Comparison of ENCODE assay signal across 11 mouse cellular contexts in genomic region chr7:27404203-27404942, GRCm38 (mm10). TPM values are rescaled to one million over a fixed set of nuclear protein-coding genes. Genes with fewer than 3 reads are reported as not detected.
DNase-seq lines count a peak whose midpoint lies in the region; ATAC-seq lines count a peak whose summit lies in the region.
"Had no signal": no experiment of that assay in that cellular context is flagged by ENCODE, and none has a peak within 500 bp of the region (broad histone marks: within the 10 kb centered on the region; RNA-seq: fewer than 3 reads in every experiment).

No protein-coding gene starts in this region.

- no peak for ATAC-seq in heart, embryonic 16.5 days (replicated peaks; ENCODE audit: extremely low read depth, insufficient read depth, low FRiP score)
- ATAC-seq in forebrain, embryonic 15.5 days (replicated peaks): no peak
- ATAC-seq in liver, embryonic 13.5 days (ENCODE audit: low read depth): no peak
- no peak for ATAC-seq in monocyte, adult 5-6 weeks (replicated peaks; ENCODE audit: insufficient number of reproducible peaks, low FRiP score, low TSS enrichment, poor library complexity, severe bottlenecking)

- H3K4me1 ChIP-seq in heart, embryonic 16.5 days (ENCODE audit: control insufficient read depth, insufficient read depth, low read length): peaks cover 7% of the 10 kb centered on the region; the same call in 1 of the 2 replicates
- peaks cover 14% of the 10 kb centered on the region for H3K4me1 ChIP-seq in forebrain, embryonic 15.5 days
- H3K4me1 ChIP-seq in liver, embryonic 13.5 days (replicated peaks): peaks cover 10% of the 10 kb centered on the region

- no peak overlapping the region for H3K27ac ChIP-seq in heart, embryonic 16.5 days (ENCODE audit: low read length)
- H3K27ac ChIP-seq in forebrain, embryonic 15.5 days (replicated peaks): no peak overlapping the region
- no peak overlapping the region for H3K27ac ChIP-seq in liver, embryonic 13.5 days

- no peak overlapping the region for H3K9ac ChIP-seq in heart, embryonic 16.5 days (ENCODE audit: low read length)
- H3K9ac ChIP-seq in forebrain, embryonic 15.5 days (replicated peaks): no peak overlapping the region
- no peak overlapping the region for H3K9ac ChIP-seq in liver, embryonic 13.5 days

- 6% methylated on average over 81 of the region's 81 CpGs for WGBS in heart, embryonic 16.5 days
- 7% methylated on average over 81 of the region's 81 CpGs for WGBS in forebrain, embryonic 15.5 days
- 7% methylated on average over 81 of the region's 81 CpGs for WGBS in liver, embryonic 13.5 days (ENCODE audit: insufficient replicate concordance)

- peak overlapping the region; percentile 8; the same call in 1 of the 2 replicates for H3K4me3 ChIP-seq in heart, embryonic 16.5 days (ENCODE audit: low read length)
- H3K4me3 ChIP-seq in forebrain, embryonic 15.5 days: 0 out of 2 replicates have a peak overlapping the region, but pooled peaks have one; percentile 9
- no peak overlapping the region for H3K4me3 ChIP-seq in liver, embryonic 13.5 days (replicated peaks)

- peaks cover 10% of the 10 kb centered on the region for H3K9me3 ChIP-seq in heart, embryonic 16.5 days (replicated peaks; ENCODE audit: control insufficient read depth, low read length)
- no peaks in the 10 kb centered on the region for H3K9me3 ChIP-seq in forebrain, embryonic 15.5 days
- no peaks in the 10 kb centered on the region; the same call in 1 of the 2 replicates for H3K9me3 ChIP-seq in liver, embryonic 13.5 days (replicated peaks)

- H3K4me2 ChIP-seq in heart, embryonic 16.5 days (ENCODE audit: low read depth, low read length): peak overlapping the region; percentile 5; the same call in 1 of the 2 replicates
- H3K4me2 ChIP-seq in forebrain, embryonic 15.5 days (replicated peaks): peak overlapping the region; percentile 19
- H3K4me2 ChIP-seq in liver, embryonic 13.5 days: peak overlapping the region; percentile 19; the same call in 1 of the 2 replicates

- H3K36me3 ChIP-seq in heart, embryonic 16.5 days (ENCODE audit: control insufficient read depth, insufficient read depth): no peaks in the 10 kb centered on the region
- no peaks in the 10 kb centered on the region for H3K36me3 ChIP-seq in forebrain, embryonic 15.5 days
- no peaks in the 10 kb centered on the region for H3K36me3 ChIP-seq in liver, embryonic 13.5 days
- H3K36me3 ChIP-seq: G1E had no signal

- no peak for DNase-seq in heart, adult 11 months
- peak; percentile 86 for DNase-seq in ZHBTc4 (ENCODE audit: low read depth, low spot score)
- DNase-seq in liver, embryonic 13.5 days: no peak
- no peak for DNase-seq in urinary bladder, adult 18-20 months (ENCODE audit: low spot score in 2 of 2)
- no peak for DNase-seq in spleen, adult 18-20 months

- peaks cover 85% of the 10 kb centered on the region for H3K27me3 ChIP-seq in heart, embryonic 16.5 days (ENCODE audit: control insufficient read depth, insufficient read depth, low read length)
- peaks cover 88% of the 10 kb centered on the region for H3K27me3 ChIP-seq in forebrain, embryonic 15.5 days
- H3K27me3 ChIP-seq in liver, embryonic 13.5 days: peaks cover 96% of the 10 kb centered on the region

RNA-seq across cellular contexts. Expression of gene Sptbn4, which starts 43.1 kb away (rescaled TPM):
- 0.10 and 0.43 TPM in 2 replicates for polyA plus RNA-seq in heart, embryonic 16.5 days (2015; fragmentation: Nextera tagmentation; extraction: Ambion mirVana)
- polyA plus RNA-seq in forebrain, embryonic 15.5 days (2015; fragmentation: Nextera tagmentation; extraction: Ambion mirVana): 2.0 and 2.2 TPM in 2 replicates
- polyA plus RNA-seq in liver, embryonic 13.5 days (2015; fragmentation: Nextera tagmentation; extraction: Ambion mirVana): 0.07 and 0.10 TPM in 2 replicates
- not detected in 3 replicates for total RNA-seq in monocyte, adult 5-6 weeks (2017)
- total RNA-seq: gastrocnemius, adult 18-20 months; liver, adult 2 months had no signal

RNA-seq across cellular contexts. Expression of gene Blvrb, which starts 43.4 kb away (rescaled TPM):
- 48.3 and 52.3 TPM in 2 replicates for polyA plus RNA-seq in heart, embryonic 16.5 days (2015; fragmentation: Nextera tagmentation; extraction: Ambion mirVana)
- 15.8 and 17.1 TPM in 2 replicates for polyA plus RNA-seq in forebrain, embryonic 15.5 days (2015; fragmentation: Nextera tagmentation; extraction: Ambion mirVana)
- polyA plus RNA-seq in liver, embryonic 13.5 days (2015; fragmentation: Nextera tagmentation; extraction: Ambion mirVana): 831 and 956 TPM in 2 replicates
- 20.7 to 49.1 TPM (median 37.2 TPM) in 3 replicates for total RNA-seq in monocyte, adult 5-6 weeks (2017)

RNA-seq across cellular contexts. Expression of gene Gm20479, which starts 47.2 kb away (rescaled TPM):
- 0.46 TPM in 1 of 2 replicates, not detected in the other for polyA plus RNA-seq in heart, embryonic 16.5 days (2015; fragmentation: Nextera tagmentation; extraction: Ambion mirVana)
- 0.46 TPM in 1 of 2 replicates, not detected in the other for polyA plus RNA-seq in forebrain, embryonic 15.5 days (2015; fragmentation: Nextera tagmentation; extraction: Ambion mirVana)
- 0.50 TPM in 1 of 2 replicates, not detected in the other for polyA plus RNA-seq in liver, embryonic 13.5 days (2015; fragmentation: Nextera tagmentation; extraction: Ambion mirVana)
- total RNA-seq in monocyte, adult 5-6 weeks (2017): not detected in 3 replicates
- total RNA-seq: G1E; liver, adult 2 months had no signal
- polyA plus RNA-seq: liver, adult 2 months had no signal

RNA-seq across cellular contexts. Expression of gene Shkbp1, which starts 48.6 kb away (rescaled TPM):
- polyA plus RNA-seq in heart, embryonic 16.5 days (2015; fragmentation: Nextera tagmentation; extraction: Ambion mirVana): 22.3 and 24.1 TPM in 2 replicates
- polyA plus RNA-seq in forebrain, embryonic 15.5 days (2015; fragmentation: Nextera tagmentation; extraction: Ambion mirVana): 90.2 and 91.5 TPM in 2 replicates
- polyA plus RNA-seq in liver, embryonic 13.5 days (2015; fragmentation: Nextera tagmentation; extraction: Ambion mirVana): 23.1 and 25.0 TPM in 2 replicates
- 33.3 to 47.0 TPM (median 39.9 TPM) in 3 replicates for total RNA-seq in monocyte, adult 5-6 weeks (2017)

Comparison
In these comparisons a context has a peak if more than half of its experiments do, and no peak if none do; other contexts are left out.
1. RNA of gene Blvrb, which starts 43.4 kb away (polyA plus RNA-seq): 831 to 956 TPM in liver, embryonic 13.5 days; 48.3 to 52.3 TPM in heart, embryonic 16.5 days and 15.8 to 17.1 TPM in forebrain, embryonic 15.5 days; every median in the first group is over 10 times any median in the second.
2. Peak in every context shown above with its lines, with median percentiles within 50 percentile points of each other: H3K4me2 ChIP-seq.